Mouse (Mus musculus) embryonic facial prominence, embryonic 14.5 days (tissue): Measurements from ENCODE around the gene Dysf. TPM values are rescaled to one million over a fixed set of nuclear protein-coding genes. Genes with fewer than 3 reads are reported as not detected.
"Not testable (repeated sequence)": the region's sequence is repeated elsewhere in the genome, so short reads cannot be mapped to it uniquely, and the experiment has no call there.

Source experiments
- ATAC-seq: fragments of 200-750 bp; cut with Nextera tagmentation; 2 replicates; pipeline ENCODE4 v1.8.0; 2017; ENCODE audit warnings: low read depth, moderate number of reproducible peaks, moderate TSS enrichment
- DNase-seq: peaks from one replicate; pipeline ENCODE4 v3.0.0-alpha.2; 2015; ENCODE audit warnings: low spot score
- H3K27ac ChIP-seq: fragments of 300-500 bp; sonication (generic); replicated peaks from 2 replicates; pipeline ENCODE4 v1.5.1; 2014; ENCODE audit warnings: low read depth, mild to moderate bottlenecking, low read length, moderate library complexity
- H3K27me3 ChIP-seq: fragments of 300-500 bp; sonication (generic); replicated peaks from 2 replicates; pipeline ENCODE4 v1.6.1; 2014; ENCODE audit warnings: low read length; ENCODE audit not compliant: control insufficient read depth, insufficient read depth
- H3K36me3 ChIP-seq: fragments of 300-500 bp; sonication (generic); 2 replicates; pipeline ENCODE4 v1.6.1; 2014; ENCODE audit warnings: low read length, mixed read lengths; ENCODE audit not compliant: control insufficient read depth, insufficient read depth
- H3K4me1 ChIP-seq: fragments of 300-500 bp; sonication (generic); 2 replicates; pipeline ENCODE4 v1.6.1; 2014; ENCODE audit warnings: antibody characterized with exemption, low read length; ENCODE audit not compliant: control insufficient read depth, insufficient read depth
- H3K4me2 ChIP-seq: fragments of 300-500 bp; sonication (generic); 2 replicates; pipeline ENCODE4 v1.6.1; 2014; ENCODE audit warnings: low read depth, mild to moderate bottlenecking, low read length, moderate library complexity, mixed read lengths
- H3K4me3 ChIP-seq: fragments of 300-500 bp; sonication (generic); 2 replicates; pipeline ENCODE4 v1.5.1; 2014; ENCODE audit warnings: low read depth, mild to moderate bottlenecking, low read length
- H3K9ac ChIP-seq: fragments of 300-500 bp; sonication (generic); 2 replicates; pipeline ENCODE4 v1.6.1; 2014; ENCODE audit warnings: low read depth, mild to moderate bottlenecking, low read length, moderate library complexity, mixed read lengths
- H3K9me3 ChIP-seq: fragments of 300-500 bp; sonication (generic); 2 replicates; pipeline ENCODE4 v1.6.1; 2016; ENCODE audit warnings: low read length; ENCODE audit not compliant: control insufficient read depth
- WGBS: fragments of 180-500 bp; shearing (Covaris S2); extraction: QIAGEN DNeasy Blood & Tissue Kit; methylation state at CpG from one replicate; pipeline ENCODE4 v1.1.7; 2014; 5-methylcytosine and 5-hydroxymethylcytosine counted together
- polyA plus RNA-seq: library from polyadenylated mRNA; unstranded; fragments of >200 nt; fragmentation: Nextera tagmentation; extraction: Ambion mirVana; gene quantifications from 2 replicates; pipeline ENCODE4 v1.2.1, GENCODE M21; 2014

Dysf gene
- polyA plus RNA-seq, 1 experiment from 2014 or later = 17.0 TPM

GRCm38 (mm10) chr6:84014961-84015683 is 6.7 kb downstream of the Dysf start:
- not testable (repeated sequence) for H3K9ac ChIP-seq
- DNase-seq = peak; percentile 65
- H3K27me3 ChIP-seq = peaks cover 12% of the 10 kb centered on the region

DNA sequence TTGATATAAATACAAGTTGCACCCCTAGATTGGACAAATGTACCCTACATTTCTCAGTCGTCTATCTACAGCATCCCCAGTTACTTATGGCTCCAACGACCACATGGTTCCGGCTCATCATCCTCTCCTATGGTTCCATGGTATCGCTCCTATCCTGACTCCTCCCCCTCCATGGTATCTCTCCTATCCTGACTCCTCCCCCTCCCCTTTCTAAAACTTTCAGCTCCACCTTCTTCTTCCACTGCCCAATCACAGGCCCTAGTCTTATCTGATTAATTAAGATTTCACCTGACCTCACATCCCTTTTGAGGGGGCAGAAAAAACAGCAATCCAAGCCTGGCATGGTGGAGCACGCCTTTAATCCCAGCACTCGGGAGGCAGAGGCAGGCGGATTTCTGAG is 8.5 kb downstream of the Dysf start:
- Histone ChIP-seq H3K4me1 (peaks cover 4% of the 10 kb centered on the region; the same call in 1 of the 2 replicates), H3K27me3 (peaks cover 14% of the 10 kb centered on the region), H3K9me3 (no peaks in the 10 kb centered on the region), H3K27ac (no peak overlapping the region), H3K9ac (no peak overlapping the region), H3K4me2 (no peak overlapping the region), H3K4me3 (no peak overlapping the region), H3K36me3 (no peaks in the 10 kb centered on the region)
- ATAC-seq = no peak
- no peak for DNase-seq
- 87% methylated on average over 7 of the region's 7 CpGs for whole genome bisulfite sequencing

More at GRCm38 (mm10) chr6:84014961-84015683, 6.7 kb downstream of the Dysf start:
- H3K4me1 ChIP-seq = peaks cover 14% of the 10 kb centered on the region
- not testable (repeated sequence) for H3K27ac ChIP-seq, H3K36me3 ChIP-seq, H3K4me3 ChIP-seq, H3K9me3 ChIP-seq, H3K4me2 ChIP-seq
- peak; percentile 27; the same call in 1 of the 2 replicates for ATAC-seq
- 45% methylated on average over 4 of the region's 4 CpGs for WGBS

- no peak for DNase-seq
These were observed 9.0 kb downstream of the Dysf start for GRCm38 (mm10) chr6:84017392-84017791.

DNA sequence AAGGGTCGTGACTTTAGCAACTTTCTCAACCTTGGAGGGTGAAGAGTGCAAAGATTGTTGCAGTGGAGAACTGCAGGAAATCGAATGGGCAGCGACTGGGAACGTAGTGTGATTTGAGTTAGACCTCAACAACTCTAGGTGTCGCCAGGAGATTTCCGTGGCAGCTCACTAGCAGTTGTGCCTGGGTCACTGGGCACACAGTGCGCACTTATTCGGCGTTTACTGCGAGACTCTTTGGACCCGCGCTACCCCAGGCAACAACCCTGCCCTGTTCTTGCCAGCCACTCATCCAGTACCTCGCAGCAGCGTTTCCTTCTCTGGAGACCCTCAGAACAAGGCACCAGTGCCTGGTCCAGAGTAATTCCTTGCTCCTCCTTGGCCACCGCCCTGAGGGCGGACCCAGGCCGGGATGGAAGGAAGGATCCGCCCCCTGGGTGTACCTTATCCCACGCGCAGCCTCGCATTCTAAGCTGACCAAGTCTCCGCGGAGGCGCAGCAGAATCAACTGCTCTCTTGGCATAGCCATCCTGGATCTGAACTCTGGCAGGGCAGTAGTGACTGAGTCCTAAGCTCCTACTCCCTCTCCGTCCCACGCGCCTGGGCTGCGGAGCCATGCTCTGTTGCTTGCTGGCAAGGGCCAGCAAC is 10.6 kb downstream of the Dysf start:
- peak overlapping the region; percentile 52 for H3K9ac ChIP-seq
- no peaks in the 10 kb centered on the region for H3K36me3 ChIP-seq
- H3K9me3 ChIP-seq = no peaks in the 10 kb centered on the region
- no peak overlapping the region for H3K27ac ChIP-seq
- H3K27me3 ChIP-seq = peaks cover 14% of the 10 kb centered on the region
- 9% methylated on average over 23 of the region's 28 CpGs for WGBS
- H3K4me1 ChIP-seq = peaks cover 4% of the 10 kb centered on the region; the same call in 1 of the 2 replicates
- ATAC-seq (peak; percentile 82), DNase-seq (peak; percentile 76)
- H3K4me2 ChIP-seq = peak overlapping the region; percentile 63
- peak overlapping the region; percentile 39 for H3K4me3 ChIP-seq

More at GRCm38 (mm10) chr6:84017392-84017791, 9.0 kb downstream of the Dysf start:
- ATAC-seq = no peak
- Histone ChIP-seq H3K27me3 (peaks cover 14% of the 10 kb centered on the region), H3K9me3 (no peaks in the 10 kb centered on the region), H3K36me3 (no peaks in the 10 kb centered on the region), H3K9ac (no peak overlapping the region), H3K4me2 (no peak overlapping the region), H3K27ac (no peak overlapping the region), H3K4me3 (no peak overlapping the region), H3K4me1 (peaks cover 4% of the 10 kb centered on the region; the same call in 1 of the 2 replicates)
- WGBS = 54% methylated on average over 3 of the region's 3 CpGs

GRCm38 (mm10) chr6:84020002-84020401 is 11.6 kb downstream of the Dysf start:
- Histone ChIP-seq H3K4me1 (peaks cover 4% of the 10 kb centered on the region; the same call in 1 of the 2 replicates), H3K4me2 (peak overlapping the region; percentile 63; the same call in 1 of the 2 replicates), H3K4me3 (peak overlapping the region; percentile 39; the same call in 1 of the 2 replicates), H3K9me3 (no peaks in the 10 kb centered on the region), H3K9ac (no peak overlapping the region), H3K27ac (no peak overlapping the region), H3K27me3 (peaks cover 14% of the 10 kb centered on the region), H3K36me3 (no peaks in the 10 kb centered on the region)
- no peak for DNase-seq
- ATAC-seq = no peak
- 75% methylated on average over 4 of the region's 4 CpGs for WGBS

DNA sequence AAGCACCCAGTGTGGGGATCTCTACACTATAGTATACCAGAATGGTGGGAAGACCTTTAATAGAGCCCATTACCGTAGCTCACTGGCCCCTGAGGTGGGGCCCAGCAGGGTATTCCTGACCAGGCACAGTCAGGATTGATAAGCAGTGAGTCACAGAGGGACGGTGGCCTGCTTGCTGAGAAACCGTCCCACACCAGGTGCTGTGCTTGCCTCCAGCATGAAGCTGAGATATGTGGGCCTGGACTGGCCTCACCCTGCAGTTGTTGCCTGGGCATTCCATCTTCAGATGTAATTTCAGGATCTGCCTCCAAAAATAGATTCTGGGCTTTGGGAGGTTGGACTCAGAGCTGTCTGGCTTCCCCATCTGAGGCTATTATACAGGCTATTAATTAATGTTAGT is 13.6 kb downstream of the Dysf start:
- Histone ChIP-seq H3K27me3 (peaks cover 14% of the 10 kb centered on the region), H3K9me3 (no peaks in the 10 kb centered on the region), H3K4me3 (no peak overlapping the region), H3K27ac (no peak overlapping the region), H3K4me1 (peaks cover 4% of the 10 kb centered on the region; the same call in 1 of the 2 replicates), H3K9ac (no peak overlapping the region), H3K36me3 (no peaks in the 10 kb centered on the region), H3K4me2 (no peak overlapping the region)
- WGBS = 68% methylated on average over 3 of the region's 3 CpGs
- ATAC-seq (no peak), DNase-seq (no peak)

DNA sequence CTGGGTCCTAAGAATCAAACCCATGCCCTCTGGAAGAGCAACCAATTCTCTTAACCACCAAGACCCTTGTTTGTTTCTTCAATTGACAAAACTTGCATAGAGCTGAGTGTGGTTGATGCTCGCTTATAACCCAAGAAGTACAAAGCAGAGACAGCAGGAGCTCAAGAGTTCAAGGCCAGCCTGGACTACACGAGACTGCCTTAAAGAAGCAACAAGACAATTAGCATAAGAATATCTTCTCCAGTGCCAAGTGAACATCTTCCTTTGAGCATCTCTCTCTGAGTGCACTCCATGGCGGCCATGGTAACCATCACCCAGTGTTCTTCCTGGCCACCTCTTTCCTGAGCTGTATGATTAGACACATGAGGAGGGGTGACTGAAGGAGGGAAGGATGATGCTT is 17.2 kb downstream of the Dysf start:
- no peaks in the 10 kb centered on the region for H3K36me3 ChIP-seq
- H3K9ac ChIP-seq = no peak overlapping the region
- ATAC-seq (no peak), DNase-seq (no peak)
- H3K9me3 ChIP-seq = no peaks in the 10 kb centered on the region
- H3K4me2 ChIP-seq = no peak overlapping the region
- H3K27me3 ChIP-seq = no peaks in the 10 kb centered on the region
- 77% methylated on average over 3 of the region's 3 CpGs for WGBS
- H3K4me3 ChIP-seq = no peak overlapping the region
- no peaks in the 10 kb centered on the region for H3K4me1 ChIP-seq
- H3K27ac ChIP-seq = no peak overlapping the region

DNA sequence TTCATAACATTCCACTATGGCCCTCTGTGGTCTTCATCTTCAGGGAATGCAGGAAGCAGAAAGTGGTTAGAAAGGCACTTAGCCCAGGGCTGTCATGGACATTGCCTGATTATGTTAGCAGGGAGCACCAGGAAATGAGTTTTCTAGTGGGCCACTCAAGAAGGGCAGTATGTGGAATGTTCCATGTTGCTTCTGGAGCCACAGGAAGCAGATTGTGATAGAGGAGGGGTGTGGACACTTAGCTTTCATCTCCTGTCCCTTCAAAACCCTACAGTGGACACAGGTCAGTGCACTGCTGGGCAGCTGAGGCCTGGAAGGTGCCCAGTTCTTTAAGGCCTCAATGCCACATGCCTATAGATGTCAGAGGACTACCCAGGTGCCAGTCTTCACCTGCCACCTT is 20.4 kb downstream of the Dysf start:
- ATAC-seq (no peak), DNase-seq (no peak)
- no peaks in the 10 kb centered on the region for H3K9me3 ChIP-seq
- H3K4me3 ChIP-seq = no peak overlapping the region
- no peaks in the 10 kb centered on the region for H3K27me3 ChIP-seq
- H3K36me3 ChIP-seq = no peaks in the 10 kb centered on the region
- no peak overlapping the region for H3K27ac ChIP-seq
- no peak overlapping the region for H3K9ac ChIP-seq
- no peaks in the 10 kb centered on the region for H3K4me1 ChIP-seq
- H3K4me2 ChIP-seq = no peak overlapping the region
